Mouse (Mus musculus) embryo, embryonic 10 days (tissue): ENCODE results near the gene Gstt1.
A peak's percentile ranks its signal among the peaks of the same experiment; 100 is the strongest.
"Not testable (repeated sequence)": the region's sequence is repeated elsewhere in the genome, so short reads cannot be mapped to it uniquely, and the experiment has no call there.

ENCODE experiments used
- DNase-seq: peaks from one replicate; pipeline ENCODE4 v3.0.0-alpha.2; 2015; ENCODE audit warnings: low spot score

Gene Gstt1

DNA sequence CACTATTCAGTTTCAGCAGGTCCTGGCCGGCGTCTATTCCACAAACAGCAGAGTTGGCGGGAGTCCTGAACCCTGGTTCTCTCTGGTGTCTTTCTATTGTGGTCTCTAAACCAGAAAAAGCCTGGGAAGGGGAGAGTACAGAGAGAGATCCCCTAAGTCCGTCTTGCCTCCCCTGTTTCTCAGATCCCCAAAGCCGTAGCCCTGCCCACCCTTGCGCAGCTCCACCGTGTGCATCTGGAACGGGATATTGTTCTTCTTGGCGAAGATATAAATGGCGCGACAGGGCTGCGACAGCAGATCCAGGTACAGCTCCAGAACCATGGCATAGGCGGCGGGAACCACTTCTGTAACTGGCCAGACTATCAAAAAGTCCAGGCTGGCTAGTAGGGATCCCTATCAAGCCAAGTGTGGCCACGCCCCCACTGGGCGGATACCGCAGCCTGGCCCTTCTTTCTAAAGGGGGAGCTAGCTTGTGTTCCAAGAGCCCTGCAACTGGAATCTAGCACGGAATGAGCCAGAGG, at the start of gene Gstt1:
TSS of gene Gstt1 (minus strand) at position 409 of the 521 bp plus-strand sequence.
- peak; percentile 57 for DNase-seq

DNA sequence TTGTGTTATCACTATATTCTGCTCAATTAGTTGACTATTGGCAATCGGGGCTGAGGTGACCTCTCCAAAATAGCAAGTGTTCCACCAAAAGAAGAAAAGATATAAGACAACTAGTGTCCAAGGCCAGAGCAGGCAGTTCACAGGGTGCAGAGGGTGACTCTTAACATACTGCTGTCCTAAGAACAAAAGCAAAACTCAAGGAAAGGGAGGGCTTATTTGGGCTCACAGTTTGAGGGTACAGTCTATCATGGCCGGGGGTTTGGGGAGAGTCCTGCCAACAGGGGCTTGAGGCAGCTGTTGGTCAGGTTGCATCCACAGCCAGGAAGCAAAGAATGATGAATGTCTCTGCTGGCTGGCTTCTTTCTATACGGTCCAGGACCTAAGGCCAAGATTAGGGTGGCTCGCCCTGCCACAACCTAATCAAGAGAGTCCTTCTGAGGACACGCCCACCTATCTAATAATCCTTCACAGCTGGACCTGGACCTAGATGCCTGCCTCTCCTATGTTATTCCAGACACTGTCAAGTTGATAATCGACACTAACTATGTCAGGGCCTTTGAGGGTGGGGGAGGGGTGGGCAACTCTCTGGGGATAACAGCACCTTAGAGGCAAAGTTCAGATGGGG, 47.0 kb upstream of the Gstt1 start:
- no peak for DNase-seq

DNA sequence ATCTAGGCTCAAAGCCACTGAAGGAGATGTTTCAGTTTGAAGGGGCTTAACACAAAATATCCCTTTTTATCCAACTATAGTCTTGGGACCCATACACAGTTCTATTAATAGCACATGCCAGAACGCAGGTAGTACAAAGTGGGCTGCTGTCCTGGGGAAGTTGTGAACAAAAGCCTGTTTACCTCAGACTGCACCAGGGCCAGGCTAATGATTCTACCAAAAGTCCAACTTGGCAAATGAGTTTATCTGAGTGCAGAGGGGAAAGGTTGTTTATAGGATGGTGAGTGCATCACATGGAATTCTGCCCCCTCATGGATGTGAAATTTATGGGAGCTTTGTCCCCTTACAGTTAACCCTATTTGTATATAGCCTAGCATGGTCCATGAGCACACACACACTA, 46.4 kb upstream of the Gstt1 start:
- DNase-seq, result no peak

DNA sequence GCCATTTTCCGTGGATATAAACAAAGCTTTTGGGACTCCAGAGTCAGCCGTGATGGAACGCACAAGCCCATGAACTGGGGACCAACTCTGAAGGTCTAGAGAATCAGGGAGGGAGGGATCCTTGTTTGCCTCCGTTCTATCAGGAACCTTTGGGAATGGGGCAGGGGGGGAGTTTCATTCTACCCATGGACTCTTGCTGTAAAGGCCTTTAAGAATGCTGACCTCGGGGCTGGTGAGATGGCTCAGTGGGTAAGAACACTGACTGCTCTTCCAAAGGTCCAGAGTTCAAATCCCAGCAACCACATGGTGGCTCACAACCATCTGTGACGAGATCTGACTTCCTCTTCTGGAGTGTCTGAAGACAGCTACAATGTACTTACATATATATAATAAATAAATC, 45.5 kb upstream of the Gstt1 start:
- not testable (repeated sequence) for DNase-seq

DNA sequence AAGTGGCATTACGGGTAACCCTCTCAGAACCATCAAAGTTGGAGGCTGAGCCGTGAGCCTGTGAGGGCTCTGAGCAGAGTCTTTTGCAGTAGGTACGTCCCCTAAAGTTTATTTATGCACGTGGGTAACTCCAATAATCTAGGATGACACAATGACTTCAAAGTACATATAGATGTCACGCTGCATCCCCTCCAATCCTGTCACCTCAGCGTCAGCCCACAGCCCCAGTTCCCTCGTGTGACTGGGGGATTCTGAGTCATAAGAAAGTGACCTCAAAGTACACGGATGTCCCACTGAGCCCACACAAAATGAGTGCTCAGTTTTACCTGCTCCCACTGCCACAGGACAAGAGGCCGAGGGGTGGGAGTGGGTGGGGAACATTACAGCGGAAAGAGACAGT, 40.7 kb upstream of the Gstt1 start:
- no peak for DNase-seq

DNA sequence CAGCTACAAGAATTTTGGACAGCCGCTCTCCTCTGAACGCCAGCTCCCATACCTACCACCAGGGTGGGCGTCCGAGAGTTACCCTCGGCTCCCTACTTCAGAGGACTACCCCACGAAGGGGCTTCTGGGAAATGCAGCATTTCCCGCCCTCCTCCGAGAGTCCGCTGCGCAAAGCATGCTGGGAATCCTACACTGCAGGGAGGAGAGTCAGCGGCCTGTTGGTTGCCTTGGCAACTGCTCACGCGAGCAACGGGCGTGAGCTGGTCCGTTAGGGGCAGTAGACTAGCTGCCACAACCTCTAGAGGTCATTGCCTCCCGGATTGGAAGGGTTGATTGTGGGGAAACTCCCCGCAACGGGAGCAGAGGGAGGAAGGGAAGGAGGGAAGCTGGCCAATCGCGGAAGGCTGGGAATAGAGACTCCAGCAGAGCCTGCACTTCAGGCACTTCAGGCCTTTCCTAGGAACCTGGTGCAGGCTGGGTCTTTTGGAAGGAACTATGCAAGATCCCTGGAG, 38.9 kb upstream of the Gstt1 start, which contains the start of gene Gstt2:
TSS of gene Gstt2 (minus strand) at position 177 of the 512 bp plus-strand sequence.
- peak; percentile 99 for DNase-seq

DNA sequence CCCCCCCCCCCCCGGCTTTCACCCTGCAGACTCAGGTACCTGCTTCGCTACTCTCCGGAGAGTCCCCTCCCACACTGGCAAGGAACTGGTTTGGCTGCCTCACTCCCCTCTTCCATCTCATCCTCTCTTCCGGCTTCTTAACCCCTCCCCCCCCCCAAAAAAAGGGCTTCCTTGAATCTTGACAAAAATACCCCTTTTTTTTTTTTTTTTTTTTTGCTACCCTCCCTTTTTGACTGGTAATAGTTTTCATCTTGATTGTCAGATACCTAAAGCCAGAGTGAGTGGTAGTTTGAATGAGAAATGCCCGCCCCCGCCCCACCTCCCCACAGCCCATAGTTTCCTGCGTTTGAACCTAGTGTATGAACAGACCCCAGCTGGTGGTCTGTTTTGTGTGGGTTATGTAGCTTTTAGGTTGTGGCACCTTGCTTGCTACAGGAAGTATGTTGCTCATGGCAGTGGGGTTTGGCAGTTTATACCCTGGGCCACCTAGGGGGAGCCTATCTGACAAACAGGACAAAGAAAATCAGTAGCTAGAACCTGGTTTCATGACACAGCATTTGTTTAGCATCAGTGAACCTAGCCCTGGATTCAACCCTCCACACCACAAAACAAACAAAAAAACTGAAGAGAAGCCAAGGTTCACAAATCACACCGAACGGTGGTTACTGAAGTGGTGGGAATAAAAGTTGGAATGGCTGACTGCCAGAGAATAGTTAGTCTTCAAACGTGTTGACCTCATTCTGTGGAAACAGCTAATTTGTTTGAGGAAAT, 37.6 kb upstream of the Gstt1 start:
- DNase-seq, result no peak

DNA sequence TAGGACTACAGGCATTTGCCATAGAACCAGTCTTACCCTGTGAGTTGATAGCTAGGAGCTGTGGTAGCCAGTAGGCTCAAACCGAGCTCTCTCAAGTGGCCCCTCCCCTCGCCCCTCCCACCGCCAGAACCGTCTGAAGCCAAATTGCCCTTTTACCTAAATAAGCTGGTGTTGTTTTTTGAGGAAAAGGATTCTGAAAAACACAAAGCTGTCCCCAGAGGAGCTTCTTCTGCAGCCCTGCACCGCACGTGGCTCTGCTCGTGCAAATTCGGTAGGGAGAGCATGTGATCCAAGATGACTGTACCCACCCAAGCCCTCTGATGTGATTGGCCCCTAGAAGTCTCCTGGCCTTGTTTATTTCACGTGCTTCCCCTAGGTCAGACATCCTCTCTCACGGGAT, 36.9 kb upstream of the Gstt1 start:
- DNase-seq, result peak; percentile 60

DNA sequence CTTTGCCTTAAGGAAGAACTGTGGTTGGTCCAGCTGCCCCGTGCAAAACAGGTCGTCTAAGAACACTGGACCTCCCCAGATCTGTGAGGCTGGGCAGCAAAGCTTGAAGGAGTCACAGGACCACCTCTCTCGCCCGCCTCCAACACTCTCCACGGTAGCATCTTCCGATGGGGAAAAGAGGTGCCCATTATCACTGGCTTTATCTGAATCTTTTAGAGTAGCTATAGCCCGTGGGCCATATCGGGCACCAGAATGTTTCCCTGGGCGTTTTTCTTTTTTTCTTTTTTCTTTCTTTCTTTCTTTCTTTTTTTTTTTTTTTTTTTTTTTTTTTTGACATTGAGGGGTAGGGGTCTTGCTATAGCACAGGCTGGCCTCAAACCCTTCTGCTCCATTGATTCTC, 36.3 kb upstream of the Gstt1 start:
- peak; percentile 26 for DNase-seq

DNA sequence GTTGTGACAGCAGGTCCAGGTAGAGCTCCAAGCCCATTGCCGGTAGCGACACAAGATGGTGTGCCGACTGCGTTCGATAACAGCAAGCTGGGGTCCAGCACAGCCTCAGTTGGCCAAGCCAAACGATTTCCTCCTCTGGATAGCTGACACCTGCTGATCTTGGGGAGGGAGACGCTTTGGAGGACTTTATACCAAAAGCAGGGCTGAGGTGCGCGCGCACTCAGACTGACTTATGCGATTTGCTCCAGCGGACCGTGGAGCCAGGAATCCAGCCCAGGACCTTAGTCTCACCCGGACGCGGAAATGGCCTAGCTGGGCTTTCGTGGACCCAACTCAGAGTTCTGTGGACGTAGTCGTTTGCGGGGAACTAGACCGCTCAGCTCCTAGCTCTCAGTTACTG, 35.9 kb upstream of the Gstt1 start:
- peak; percentile 89 for DNase-seq

DNA sequence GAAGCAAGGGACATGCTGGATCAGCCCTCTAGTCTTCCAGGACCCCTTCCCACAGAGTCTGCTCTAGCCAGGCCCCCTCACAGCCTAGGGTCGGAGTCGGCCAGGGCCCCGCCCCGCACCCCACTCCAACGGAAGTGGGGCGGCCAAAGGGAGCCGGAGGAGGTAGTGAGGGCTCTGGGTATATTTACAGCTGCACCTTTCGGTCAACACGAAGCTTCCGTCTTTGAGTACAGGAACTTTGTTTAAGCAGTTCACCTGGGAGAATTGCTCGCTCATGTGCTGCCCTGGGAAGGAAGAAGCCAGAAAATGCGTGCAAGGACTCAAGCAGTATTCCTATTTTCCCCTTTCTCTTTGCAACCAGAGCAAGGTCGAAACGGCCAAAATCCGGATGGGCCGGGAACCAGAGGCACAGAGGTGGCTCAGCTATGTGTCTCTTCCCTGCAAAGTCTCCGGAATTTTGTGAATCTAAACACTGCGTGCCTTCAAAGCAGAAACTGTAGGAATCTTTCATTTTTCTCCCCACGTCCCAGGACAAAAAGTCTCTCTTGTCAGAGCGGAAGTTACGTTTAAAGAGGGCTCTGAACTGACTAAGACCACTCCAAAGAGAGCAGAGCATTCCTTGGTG, 35.2 kb upstream of the Gstt1 start:
- no peak for DNase-seq

DNA sequence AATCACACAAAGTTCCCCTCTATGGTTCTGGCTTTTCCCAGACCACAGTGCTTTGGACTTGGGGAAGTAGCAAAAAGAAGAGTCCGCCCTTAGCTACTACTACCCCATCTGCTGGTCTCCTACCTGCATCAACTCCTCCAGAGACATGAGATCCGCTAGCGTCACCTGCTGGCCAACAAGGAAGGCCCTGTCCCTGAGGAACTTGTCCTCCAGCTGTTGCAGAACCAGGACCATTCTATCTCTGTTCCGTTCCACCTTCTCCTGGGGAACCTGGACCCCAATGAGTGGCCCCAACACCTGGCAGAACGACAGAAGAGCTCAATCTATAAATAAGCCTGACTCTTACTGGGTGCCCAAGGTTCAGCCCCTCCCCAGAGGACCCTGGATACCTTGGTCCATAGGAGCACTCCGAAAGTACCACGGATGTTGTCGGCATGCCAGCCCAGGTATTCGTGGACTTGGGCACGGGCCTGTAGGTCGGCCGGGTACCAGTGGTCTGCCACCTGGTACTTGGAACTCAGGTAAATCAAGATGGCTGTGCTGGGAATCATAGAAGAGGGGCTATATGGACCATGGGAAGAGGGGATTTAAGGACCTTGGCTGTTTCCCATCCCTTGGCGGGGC, 34.0 kb upstream of the Gstt1 start:
- DNase-seq, result peak; percentile 81

DNA sequence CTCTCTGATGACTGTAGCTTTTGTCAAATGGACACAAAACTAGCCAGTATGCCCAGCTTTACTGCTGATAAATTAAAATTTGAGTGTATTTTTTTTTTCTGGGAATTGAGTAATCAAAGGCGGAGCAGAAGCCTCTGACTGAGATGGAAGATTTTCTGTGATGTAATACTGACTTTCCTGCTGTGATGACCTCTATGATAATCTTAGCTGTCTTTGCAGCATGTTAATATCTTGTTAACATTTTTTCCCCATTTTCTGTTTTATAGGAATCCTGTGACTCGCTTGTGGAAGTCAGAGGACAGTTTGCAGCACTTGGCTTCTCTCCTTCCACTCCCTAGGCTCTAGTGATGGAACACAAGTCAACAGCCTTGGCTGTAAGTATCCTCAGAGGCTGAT, 31.9 kb upstream of the Gstt1 start:
- no peak for DNase-seq

DNA sequence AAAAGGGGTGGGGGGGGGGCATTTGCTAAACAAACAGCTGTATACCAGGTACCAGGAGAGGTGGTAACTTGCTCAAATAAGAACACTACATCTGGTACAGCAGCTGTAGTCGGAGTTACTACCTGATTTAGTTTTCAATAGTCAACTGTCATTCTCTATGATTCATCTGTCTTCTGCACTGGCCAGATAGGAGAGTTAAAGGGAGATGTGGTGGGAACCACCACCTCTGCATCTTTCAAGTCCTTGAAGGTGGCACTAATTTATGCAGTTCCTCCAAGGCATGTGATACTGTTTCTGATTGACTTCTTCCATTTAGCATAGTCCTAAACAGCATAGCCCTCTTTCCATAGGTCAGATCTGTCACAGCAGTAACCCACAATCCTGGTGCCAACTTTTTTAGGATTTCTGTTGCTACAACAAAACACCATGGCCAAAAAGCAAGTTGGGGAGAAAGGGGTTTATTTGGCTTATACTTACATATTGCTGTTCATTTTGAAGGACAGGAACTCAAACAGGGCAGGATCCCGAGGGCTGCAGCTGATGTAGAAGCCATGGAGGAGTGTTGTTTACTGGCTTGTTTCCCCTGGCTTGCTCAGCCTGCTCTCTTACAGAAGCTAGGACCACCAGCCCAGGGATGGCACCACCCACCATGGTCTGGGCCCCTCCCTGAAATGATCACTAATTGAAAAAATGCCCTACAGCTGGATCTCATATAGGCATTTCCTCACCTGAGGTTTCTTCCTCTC, 31.3 kb upstream of the Gstt1 start:
- DNase-seq, result no peak

DNA sequence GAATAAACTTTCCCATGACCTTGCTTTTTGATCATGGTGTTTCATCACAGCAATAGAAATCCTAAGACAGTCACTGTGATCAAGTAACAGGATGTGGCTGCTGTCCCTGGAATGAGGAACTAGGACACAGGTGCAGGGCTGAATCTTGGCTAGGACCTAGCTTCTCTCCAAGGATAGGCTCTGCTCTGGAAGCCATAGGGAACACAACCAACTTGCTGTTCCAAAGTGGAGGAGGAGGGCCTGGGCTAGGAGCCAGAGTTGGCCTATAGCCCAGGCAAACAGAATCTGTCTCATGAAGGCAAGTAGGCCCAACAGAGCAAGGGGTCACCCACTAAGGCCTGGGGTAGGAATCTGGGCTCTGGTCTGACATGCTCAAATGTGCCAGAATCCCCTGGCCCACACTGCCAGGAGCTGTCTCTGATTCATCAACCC, 30.1 kb upstream of the Gstt1 start:
- DNase-seq, result no peak

DNA sequence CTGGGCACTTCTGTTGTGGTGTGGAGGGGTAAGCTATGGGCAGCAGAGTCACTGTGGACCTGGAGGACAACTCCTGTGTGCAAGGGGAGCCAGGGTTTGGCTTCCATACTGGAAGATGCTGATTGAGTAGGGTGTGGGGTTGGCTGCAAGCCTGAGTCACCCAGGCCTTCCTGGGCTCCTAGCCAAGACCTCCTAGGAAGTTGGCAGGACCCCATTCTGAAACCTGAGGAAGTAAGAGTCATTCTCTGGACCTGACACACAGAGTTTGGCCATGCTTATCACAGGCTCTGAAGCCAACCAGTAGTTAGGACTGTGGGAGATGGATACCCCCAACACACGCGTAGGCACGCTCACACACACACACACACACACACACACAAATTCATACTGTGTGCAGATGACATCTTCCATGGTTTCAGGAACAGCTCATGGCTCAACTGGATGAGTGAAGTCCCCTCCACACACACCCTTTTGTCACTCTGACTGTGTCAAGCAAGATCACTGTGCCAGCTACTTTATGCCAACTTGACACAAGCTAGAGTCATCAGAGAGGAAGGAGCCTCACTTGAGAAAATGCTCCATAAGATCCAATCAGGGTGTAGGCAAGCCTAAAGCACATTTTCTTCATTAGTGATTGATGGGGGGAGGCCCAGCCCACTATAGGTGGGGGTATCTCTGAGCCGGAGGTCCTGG, 29.4 kb upstream of the Gstt1 start:
- no peak for DNase-seq

DNA sequence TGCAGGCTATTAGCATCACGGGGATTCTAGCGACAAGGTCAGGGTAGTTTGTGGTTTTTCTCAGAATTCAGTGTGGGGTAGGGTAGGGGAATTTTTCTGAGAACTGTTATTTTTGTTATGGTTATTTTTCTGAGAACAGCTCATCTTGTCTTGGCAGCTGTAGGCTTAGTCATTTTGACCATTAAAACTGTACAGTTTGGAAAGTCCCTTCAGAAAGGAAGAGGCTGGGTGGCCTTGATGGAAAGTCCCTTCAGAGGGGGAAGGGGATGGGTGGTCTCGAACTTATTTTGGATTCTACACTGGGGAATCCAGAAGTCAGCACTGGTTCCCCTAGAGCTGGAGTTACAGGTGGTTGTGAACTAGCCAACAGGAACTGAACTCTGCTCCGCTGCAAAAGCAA, 26.1 kb upstream of the Gstt1 start:
- DNase-seq, result no peak

DNA sequence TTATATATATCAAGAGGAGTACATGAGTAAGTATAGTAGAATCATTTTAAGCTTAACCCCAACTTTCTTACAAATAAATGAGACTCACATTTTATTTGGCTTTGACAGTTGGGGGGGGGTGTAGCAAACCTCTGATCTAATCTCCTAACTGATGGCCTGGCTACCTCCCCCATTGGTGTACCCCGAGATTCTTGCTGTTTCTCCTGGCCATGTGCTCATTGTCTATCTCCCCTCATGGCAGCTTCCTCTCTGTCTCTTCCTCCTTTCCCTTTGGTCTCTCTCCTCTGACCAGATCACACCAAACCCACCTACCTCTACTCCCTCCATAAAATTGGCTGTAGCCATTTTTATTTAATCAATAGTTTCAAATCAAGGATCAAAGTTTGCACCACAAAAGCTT, 25.4 kb upstream of the Gstt1 start:
- DNase-seq, result no peak

DNA sequence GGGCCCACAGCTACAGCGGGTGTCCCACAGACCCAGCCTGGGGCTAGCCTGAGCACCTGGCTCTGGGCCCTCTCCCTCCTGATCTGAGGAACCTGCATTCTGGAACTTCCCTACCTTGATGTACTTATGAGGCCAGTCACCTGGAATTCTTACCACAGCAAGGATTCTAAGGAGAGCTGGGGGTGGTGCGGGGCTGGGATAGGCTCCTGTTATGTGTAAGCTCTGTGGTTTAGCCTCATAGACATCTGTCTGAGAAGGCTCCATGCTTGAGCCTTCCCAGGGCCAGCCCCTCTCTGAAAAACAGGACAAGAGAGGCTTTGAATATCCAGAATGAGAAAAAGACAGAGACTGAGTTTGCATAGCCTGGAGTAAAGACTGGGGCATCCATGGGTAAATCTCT, 24.1 kb upstream of the Gstt1 start, which contains the start of gene Gstt4:
TSS of gene Gstt4 (minus strand) at position 101 of the 400 bp plus-strand sequence.
- no peak for DNase-seq

DNA sequence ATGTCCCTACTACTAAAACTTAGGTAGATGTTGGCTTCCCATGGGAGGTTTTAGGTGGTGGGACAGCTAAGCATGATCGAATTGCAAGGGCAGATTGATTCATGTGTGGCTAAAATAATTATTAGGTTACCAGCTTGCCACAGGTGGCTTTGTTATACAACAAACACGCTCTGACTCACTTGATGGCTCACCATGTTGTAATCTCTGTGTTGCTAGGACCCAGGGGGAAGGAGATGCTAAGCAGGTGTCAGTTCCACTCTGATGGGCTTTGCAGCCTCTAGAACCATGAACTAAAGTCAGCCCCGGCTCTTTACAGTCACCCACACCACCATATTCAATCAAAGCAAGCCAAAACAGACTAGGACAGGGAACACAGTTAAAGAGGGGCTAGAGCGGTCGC, 21.5 kb upstream of the Gstt1 start:
- no peak for DNase-seq

DNA sequence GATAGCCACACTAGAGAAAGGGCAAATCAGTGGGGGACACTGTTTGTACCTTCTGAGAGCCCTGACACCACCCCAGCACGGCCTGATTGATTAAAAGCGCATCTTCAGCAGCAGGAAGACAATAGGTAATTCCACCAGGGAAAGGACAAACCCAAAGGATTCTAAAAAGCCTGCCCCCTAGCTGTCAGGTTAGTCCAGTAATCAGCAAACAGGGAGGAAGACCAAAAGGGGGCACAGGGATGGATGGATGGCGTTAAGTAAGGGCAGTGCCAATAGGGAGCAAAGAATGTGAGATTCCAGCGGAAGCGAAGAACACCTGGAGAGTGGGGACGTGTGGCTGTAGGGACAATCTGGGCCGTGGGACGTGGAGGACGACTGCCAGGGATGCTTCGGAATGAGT, 20.3 kb upstream of the Gstt1 start:
- no peak for DNase-seq
